Mouse (Mus musculus) frontal cortex, postnatal 25 days (tissue): Measurements from ENCODE around the gene Frem3.
A peak's percentile ranks its signal among the peaks of the same experiment; 100 is the strongest.

Source experiments
- DNase-seq, 2 experiments: peaks; one replicate each; pipeline ENCODE4 v3.0.0; 2022; ENCODE audit warnings: low spot score in 2 of 2

Frem3 gene

DNA sequence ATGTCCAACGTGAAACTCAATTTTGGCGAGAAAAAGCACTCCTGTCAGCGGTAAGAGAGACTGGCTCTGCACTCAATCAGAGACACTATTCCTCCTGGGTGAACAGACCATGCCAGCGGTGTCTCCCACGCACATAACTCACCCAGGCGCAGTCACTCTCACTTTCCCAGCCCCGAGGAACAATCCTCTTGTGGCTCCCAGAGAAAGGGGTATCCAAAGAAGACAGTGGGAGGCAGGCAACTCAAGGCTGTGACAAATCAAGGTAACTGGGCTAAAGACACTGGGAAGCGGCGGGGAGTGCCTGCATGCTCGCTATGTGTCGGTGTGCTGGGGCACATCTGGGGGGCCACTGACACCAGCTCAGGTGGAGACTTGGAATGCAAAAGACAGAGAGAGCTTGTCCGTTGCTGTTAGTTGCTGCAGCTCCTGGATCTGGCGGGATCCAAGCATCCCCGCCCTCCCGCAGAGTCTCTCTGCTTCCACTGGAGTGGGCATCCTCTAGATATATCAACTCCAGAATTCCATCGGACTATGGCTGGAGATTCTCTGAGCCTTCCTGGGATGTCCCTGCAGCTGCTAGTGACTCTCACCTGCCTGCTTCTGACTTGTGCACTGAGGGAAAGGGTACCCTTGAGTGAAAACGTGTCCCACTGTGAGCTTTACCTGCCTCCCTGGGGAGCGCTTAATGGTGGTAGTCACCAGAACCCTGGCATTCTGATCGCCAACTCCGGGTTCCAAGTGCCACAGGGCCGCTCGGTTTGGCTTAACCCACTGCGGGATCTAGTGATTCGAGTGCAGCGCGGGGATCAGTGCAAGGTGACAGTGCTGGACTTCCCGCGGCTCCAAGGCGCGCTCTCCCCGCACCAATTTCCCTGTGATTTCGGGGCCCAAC is at the start of gene Frem3:
Gene Frem3 (plus strand): TSS at position 532 of the 892 bp plus-strand sequence.
- DNase-seq: no peak

DNA sequence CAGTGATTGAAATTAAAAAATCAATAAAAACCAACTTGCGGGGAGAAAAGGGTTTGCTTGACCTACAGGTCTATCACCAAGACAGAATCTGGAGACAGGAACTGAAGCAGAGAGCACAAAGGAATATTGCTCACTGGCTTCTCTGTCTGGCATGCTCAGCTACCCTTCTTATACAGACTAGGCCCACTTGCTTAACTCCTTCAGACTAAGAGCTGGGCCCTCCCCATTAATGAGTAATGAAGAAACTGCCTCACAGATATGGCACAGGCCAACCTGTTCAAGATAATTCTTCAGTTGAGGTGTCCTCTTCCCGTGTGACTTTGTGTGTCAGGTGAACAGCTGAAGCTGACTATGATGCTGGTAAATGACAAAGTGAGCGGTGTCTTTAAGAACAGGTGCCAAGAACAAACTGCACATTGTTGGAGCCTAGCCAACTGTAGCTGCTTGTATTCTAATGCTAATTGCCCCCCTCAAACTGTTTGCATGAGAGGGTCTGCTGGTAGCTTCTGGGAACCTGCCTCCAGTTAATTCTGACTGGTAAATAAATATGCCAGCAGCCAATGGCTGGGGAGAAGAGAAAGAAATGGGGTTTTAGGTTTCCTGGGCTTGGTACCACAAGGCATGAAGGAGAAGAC is 46.6 kb upstream of the Frem3 start:
- DNase-seq: no peak

DNA sequence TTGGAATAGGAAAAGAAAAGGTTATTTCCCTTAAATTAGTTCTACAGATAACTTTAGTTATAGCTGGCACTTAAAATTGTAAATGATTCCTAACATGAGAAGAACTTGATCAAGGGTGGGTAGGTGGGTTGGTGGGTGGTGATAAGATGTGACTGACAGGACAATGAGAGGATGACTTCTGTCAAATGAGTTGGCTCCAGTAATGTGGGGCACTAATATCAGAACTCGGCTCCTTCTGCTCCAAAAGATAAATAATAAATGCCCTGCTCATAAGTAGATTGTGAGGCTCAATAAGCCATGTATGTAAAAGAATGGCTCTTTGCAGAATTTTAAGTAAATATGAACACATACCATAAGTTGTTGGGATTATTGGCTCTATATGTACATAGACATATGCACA is 43.4 kb upstream of the Frem3 start:
- no peak for DNase-seq

- no peak for DNase-seq
These were observed 42.5 kb upstream of the Frem3 start for GRCm38 (mm10) chr8:80568243-80568995.

DNA sequence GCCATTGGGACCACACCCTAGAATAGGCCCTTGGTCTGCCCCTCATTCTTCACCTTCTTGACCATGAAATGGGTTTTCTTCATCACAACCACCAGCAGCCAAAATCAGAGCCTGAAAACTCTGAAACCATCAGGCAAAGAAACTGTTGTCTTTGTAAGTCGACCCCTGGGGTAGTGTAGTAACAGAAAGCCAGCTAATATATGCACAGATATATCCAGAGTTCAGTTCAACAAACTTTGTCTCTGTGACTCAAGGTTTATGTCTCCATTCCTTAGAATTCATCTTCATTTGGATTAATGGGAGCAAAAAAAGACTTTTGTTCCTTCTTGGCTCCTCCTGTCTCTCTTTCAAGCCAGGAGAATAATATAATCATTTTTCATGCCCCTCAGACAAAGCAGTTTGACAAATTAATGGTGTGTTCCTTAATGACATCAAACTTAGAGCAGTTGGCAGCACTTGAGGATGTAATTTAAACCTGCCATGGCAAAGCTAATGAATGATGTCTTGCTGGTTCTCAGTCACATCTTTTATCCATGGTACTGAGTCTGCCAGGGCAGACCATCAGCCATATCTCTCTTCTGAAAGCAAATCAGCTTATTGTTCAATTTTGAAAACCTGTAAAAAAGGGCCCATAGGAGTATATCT is 38.3 kb upstream of the Frem3 start:
- DNase-seq: no peak

GRCm38 (mm10) chr8:80577126-80577525 is 33.8 kb upstream of the Frem3 start:
- no peak for DNase-seq

DNA sequence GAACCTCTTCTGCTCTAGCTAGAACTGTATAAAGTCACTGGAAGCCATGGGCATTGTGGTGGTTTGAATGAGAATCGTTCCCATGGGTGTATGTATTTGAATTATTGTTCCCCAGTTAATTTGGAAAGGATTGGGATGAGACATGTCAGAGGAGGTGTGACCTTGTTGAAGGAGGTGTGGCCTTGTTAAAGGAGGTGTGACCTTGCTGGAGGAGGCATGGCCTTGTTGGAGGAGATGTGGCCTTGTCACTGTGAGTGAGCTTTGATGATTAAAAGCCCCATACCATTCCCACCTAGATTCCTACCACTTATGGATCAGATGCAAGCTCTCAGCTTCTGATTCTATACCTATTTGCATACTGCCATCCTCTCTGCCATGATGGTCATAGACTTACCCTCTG is 31.8 kb upstream of the Frem3 start:
- DNase-seq: no peak

DNA sequence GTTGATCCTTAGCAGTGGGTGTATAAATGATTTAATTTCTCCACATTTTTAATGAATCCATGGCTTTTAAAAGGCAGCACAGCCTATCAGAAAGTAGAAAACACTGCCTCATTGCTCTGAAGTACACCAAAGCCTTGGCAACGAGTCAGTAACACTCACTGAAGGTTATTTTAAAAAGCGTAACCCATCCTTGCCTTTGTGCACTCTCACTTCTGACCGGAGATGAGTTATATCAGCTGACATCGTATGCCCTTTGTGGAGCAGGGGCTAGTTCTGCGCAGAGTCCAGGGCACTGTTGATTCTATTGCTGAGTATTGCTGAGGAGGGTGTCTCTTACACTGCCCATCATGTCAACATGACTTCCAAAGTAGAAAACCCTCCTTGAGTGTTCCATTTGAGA is 18.3 kb upstream of the Frem3 start:
- no peak for DNase-seq

- no peak for DNase-seq
These were observed 10.2 kb upstream of the Frem3 start for GRCm38 (mm10) chr8:80600600-80601170.

DNA sequence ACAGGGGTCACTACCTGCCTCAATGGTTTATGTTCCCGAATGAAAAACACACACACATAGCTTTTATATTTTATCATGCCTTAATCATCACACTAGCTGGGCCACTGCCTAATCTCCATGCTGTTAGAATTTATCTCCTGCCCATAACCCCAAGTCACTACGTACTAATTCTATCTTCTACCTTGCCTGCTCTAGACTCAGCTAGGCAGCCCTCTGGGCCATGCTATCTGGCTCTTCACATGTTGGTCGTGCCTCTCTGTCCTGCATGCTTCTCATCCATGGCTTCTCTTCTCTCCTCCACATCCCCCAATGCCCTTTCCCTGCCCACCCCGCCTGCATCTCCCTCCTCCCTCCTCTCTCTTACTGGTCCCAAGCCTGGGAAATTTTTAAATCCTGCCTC is 9.0 kb upstream of the Frem3 start:
- no peak for DNase-seq

- no peak for DNase-seq
These were observed 3.8 kb upstream of the Frem3 start for GRCm38 (mm10) chr8:80607082-80607481.

DNA sequence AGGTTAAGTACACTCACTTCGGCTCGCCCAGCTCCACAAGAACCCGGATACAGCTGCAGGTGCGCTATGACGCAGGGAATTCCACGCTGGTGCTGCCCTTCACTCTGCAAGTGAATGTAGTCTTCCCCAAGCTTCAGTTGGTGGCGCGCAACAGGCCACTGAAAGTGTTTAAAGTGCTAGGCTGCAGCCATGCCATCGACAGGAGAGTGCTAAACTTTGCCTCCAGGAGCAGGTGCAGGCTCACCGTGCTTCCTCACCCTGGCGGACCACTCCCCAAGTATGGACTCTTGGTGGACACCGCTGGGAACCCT is 516 bp downstream of the Frem3 start:
- no peak for DNase-seq

DNA sequence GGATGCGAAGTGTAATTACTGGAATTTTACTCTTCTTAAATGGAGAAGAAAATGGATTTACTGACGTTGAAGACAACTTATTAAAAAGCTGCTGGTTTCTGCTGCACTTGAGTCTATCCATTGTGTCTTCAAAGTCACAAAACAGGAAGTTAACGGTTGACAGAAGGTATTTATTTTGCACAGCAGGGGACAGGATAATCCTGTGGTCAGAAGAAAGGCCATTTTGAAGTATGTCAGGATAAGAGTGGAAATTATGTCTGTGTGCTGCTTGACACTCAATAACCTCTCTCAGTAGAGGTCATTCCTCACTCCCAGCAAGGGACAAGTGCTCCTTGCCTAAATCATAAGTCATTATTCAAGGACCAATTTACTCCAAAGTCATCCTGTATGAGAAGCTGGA is 8.9 kb downstream of the Frem3 start:
- no peak for DNase-seq

DNA sequence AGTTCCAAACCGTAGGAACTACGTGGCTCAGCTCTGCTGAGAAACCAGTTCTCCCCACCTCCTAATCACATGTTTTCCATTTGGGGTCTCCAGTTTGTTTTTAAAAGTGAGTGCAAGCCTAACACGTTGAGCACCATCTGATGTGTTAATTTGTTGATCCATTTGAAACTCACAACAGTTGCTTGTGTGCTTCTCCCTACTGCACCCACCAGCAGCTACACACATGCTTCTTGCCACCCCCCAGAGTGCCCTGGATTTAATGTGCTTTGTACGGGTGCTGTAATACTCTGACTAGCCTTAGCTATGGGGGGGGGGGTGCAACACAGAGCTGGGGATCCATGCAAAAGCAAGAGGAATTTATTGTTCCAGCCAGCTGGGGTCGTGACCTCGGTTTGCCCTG is 36.5 kb downstream of the Frem3 start:
- DNase-seq: no peak

DNA sequence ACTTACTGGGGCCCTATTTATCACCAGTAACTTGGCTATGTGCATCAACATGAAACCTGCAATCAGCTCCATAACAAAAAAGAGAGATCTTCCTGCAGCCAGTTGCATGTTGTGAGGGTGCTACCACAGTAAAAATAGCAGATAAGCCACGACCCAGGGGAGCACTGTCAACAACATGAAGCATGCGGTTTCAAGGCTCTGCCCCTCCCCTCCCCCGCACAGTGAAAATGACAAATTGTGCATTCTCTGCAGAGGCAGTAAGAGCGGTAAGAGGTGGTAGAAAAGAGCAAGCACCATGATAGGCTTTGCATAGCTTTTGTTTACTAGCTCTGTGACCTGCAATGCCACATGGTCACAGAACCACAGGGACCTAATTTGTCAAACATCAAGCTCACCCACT is 46.8 kb downstream of the Frem3 start:
- no peak for DNase-seq

DNA sequence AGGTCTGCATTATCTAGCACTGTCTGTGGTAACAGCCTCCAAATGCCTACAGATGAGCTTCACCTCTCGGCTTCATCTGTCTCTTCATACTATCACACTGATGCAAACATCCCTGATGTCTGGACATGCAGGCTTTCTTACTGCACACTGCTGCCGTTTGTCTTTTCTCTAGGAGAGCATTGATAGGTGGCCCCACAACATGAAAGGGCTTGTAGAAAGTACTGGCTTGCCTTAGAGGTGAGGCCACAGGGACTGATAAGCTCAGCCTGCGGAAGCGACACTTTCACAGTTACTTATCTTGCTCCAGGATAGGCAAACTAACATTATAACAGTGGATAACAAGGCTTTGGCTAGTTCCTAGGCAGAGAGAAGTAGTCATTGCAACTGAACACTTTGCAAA is 50.2 kb downstream of the Frem3 start:
- no peak for DNase-seq

DNA sequence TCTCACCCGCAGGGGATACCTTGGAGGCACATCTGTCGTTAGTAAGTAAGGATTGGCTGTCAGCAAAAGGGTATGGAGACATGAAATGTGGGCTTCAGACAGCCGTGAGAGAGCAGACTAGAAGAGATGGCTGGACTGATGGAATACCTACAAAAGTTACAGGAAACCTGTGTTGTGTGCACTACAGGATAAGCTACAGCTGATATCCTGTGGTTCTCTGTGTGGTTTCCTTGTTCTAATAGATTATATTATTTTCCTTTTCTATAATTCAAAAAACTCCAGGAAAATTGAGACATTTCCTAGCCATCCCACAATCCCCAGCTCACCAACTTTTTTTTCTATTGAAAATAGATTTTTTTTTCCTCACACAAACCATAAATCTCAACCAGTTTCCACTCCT is 52.6 kb downstream of the Frem3 start:
- DNase-seq: no peak

GRCm38 (mm10) chr8:80669277-80669901 is 58.5 kb downstream of the Frem3 start:
- no peak for DNase-seq

GRCm38 (mm10) chr8:80682594-80682993 is 71.7 kb downstream of the Frem3 start:
- no peak for DNase-seq

DNA sequence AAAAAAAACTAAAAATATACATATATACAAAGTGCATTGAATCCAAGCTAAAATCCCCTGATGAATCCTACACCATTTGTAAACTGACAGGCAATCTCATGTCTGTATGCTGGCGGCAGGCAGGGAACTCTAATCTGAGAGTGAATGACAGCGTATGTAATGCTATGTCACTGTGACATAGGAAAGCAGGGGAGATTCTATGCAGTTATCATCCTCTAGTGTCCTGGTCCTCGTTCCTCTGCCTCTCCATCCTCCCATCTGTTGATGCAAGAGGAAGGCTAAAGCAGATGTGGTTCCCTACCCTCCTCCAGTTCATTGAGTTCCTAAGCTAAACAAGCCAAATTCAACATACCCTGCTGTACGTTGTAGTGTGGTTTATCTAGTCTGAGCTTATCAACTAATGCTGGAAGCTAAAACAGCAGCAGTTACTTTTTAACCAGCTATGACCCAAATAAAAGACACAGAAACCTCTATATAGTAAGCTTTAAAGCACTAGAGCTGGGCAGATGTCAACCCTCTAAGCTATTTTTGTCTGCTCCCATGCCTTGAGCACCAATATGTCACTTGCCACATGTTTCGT is 73.0 kb downstream of the Frem3 start:
- no peak for DNase-seq

GRCm38 (mm10) chr8:80688141-80688540 is 77.3 kb downstream of the Frem3 start:
- DNase-seq: peak; percentile 25 to 57
